Mouse (Mus musculus): Measurements from ENCODE around the gene Klhdc4. TPM values are rescaled to one million over a fixed set of nuclear protein-coding genes. Genes with fewer than 3 reads are reported as not detected.

Klhdc4 gene
- polyA plus RNA-seq (2017; shearing (Covaris generic)), result 10 to 100 TPM; 22.0 to 30.4 (median 28.2) TPM

DNA sequence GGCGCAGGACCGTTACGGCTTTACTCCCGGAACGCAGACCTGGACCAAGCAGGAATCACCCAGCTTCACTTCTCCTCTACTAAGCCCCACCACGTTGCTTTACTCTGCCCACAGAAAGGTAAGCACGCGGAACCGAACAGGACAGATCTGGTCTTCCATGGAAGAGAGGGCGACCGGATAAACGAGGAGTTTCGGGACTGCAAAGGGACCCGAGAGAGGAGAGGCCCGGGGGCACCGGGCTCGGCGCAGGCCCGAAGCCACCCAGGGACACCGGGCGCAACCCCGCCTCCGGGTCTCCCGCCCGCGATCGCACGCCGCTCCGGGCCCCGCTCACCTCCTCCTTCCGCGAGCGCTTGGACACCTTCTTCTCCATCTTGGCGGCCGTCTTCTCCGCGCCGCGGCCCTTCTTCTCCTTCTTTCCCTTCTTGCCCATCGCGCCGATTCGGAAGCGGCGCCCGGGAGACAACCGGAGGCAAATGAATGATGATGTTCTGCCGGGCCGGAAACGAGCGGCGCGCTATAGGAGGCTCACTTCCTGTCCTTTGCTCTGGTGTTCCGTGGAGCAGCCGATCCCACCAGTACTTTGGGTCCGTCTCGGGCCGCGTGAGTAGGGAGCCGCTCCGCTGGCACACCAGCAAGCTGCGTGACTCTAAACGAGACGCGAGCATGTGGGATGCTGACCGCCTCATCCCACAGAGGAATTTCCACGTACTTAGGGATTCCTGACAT is at the start of gene Klhdc4:
TSS of gene Klhdc4 (minus strand) at position 522 of the 729 bp plus-strand sequence.
- ATAC-seq, result peak; percentile 94

DNA sequence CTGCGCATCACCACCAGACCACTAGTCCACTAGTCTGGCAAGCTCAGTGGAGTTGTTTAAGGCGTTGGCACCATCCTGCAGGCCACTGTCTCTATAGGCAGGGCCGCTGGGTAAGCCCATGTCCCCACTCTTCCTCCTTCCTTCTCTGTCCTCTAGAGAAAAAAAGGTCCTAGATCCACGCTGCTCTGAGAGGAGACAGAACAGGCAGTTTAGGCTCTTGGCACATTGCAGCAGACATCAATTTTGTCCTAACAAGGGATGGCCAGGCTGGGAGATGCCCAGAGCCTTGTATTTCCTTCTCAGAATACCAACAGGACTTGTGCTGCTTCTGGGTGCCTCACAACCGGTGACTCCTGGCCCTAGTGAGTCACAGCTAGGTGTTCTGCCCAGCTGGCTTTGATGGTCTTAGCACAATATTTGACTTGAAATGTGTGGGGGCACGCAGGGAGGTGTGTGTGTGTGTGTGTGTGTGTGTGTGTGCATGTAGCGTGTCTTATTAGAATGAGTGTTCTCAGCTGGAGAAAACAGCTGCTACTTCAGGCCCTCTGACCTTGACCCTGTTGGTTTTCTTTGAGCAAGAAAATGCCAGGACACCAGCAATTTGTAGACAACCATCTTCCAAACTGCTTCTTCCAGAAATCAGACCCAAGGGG is 48.6 kb upstream of the Klhdc4 start:
- no peak for ATAC-seq

DNA sequence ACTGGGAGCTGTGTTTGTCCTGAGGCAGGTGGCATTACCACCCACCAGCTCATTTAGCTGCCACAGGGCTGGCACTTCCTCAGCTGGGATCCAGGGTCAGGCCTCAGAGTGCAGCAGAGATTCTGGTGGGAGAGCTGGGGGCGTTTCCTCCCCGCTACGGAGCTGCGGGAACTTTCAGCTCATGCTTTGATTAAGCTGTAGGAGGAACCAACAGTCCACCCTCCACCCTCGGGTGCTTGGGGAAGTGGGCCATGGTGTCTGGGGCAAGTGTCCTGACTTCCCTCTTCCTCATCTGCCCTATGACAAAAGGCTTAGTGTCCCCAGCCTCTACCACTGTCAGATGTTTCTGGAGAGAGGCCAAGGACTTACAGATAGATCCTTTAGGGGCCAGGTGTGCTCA is 47.8 kb upstream of the Klhdc4 start:
- ATAC-seq, result no peak

- ATAC-seq, result no peak
These were observed 46.1 kb upstream of the Klhdc4 start for GRCm38 (mm10) chr8:121875517-121875916.

DNA sequence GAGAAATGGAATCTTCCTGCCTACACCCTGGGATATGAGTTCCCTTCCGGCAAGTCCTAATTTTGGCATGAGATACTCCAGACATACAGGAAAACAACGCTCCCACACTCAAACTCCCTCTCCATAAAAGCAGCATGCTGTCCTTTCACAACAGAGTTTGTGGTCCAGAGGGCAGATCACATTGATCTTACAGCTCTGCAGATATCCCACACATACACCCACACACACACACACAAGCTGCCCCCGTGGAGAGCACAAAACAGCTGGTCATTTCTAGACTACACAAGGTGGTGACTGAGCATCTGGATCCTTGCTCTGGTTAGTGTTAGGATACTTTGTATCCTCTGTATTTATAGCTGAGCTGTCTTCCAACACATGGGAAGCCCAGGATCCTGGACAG is 45.7 kb upstream of the Klhdc4 start:
- no peak for ATAC-seq

DNA sequence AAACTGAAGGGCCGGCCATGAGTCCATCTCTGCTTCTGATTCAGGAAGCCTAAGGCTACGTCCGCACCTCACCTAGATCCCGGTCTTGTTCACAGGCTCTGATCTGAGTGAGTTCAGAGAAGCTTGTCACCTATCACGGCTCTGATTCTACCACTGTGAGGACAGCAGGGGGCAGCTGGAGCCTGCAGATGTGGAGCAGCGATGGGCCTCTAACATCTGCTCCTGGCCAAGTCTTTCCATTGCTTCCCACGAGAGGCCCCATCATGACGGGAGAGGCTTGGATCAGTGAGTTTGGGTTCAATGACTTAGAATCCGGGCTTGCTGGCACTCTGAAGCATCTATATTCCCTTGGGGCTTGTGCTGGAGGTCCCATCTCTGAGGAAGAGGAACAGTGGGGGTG is 44.7 kb upstream of the Klhdc4 start:
- ATAC-seq, result peak; percentile 21

GRCm38 (mm10) chr8:121871833-121872440 is 42.6 kb upstream of the Klhdc4 start:
- no peak for ATAC-seq

GRCm38 (mm10) chr8:121870190-121870589 is 40.8 kb upstream of the Klhdc4 start:
- ATAC-seq, result no peak

DNA sequence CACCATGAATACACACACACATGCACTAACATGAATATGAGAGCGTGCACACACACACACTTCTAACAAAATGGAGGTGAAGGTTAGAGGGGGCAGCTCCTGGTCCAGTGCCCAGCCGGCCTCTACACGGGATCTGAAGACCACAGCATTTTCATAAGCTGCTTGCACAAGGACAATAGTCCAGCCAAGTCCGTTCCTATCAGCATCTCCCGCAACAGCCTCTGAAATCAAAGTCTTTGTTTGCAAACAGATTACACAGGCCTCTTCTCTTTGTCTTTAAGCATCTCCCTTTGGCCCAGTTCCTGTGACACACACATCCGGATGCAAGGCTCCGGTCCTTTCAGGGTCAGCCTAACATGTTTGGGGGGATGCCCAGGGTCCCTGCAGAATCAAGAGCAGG is 39.5 kb upstream of the Klhdc4 start:
- ATAC-seq, result no peak

DNA sequence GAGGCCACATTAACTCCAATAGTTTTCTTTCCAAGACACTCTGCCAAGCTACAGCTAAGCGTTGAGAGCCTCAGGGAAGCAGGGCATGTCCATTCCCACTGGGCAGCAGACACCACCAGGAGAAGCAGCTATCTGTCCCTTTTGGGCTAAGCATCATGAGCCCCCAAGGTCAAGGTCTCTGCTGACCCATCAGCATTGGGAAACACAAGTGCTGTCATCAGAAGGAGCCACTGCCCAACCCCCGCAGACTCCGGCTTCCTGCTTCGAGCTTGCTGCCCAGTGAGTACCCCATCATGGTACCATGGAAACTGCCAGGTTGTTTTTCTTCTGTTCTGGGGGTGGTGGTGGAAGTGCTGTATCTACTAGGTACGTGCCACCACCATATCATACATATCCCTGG is 38.8 kb upstream of the Klhdc4 start:
- ATAC-seq, result no peak

DNA sequence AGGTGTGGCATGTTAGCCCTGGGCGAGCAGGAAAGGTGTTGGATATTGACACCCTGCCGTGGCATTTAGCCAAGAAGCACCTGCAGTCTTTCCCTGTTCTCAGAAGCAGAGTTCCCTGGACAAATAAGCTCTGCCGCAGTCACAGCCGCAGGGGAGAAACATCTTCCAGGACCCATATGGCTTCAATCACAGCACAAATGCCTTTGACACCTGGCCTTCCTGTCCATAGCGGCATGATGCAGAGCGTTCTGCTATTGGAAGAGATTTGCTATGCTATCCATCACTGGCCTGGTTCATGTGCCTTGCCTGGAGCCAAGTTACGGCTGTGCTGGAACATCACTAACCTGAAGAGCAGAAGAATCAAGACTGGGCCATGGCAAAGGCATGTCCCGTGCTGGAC is 36.0 kb upstream of the Klhdc4 start:
- ATAC-seq, result no peak

- peak; percentile 63 for ATAC-seq
These were observed 32.6 kb upstream of the Klhdc4 start for GRCm38 (mm10) chr8:121861806-121862548.

- ATAC-seq, result no peak
These were observed 31.9 kb upstream of the Klhdc4 start for GRCm38 (mm10) chr8:121861276-121861675.

DNA sequence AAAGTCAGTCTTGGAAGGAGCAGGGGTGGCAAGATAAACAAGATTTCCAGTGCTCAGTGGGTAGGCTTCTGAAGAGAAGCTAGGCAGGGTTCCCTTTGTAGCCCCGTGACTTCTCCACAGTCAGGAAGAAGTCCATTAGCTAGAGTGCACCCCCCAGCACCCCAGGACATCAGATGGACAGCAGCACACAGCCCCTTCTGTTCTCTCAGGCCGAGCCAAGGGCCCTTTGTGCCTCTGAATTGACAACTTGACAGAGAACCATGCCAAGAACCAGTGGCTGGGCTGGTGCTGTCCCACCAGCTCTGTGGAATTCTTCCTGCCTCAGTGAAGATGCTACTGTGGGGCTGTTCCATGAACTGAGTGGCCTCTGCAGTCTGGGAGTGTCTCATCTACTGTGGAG is 28.4 kb upstream of the Klhdc4 start:
- no peak for ATAC-seq

GRCm38 (mm10) chr8:121857331-121857730 is 28.0 kb upstream of the Klhdc4 start:
- no peak for ATAC-seq

GRCm38 (mm10) chr8:121856071-121856746 is 26.8 kb upstream of the Klhdc4 start:
- no peak for ATAC-seq

DNA sequence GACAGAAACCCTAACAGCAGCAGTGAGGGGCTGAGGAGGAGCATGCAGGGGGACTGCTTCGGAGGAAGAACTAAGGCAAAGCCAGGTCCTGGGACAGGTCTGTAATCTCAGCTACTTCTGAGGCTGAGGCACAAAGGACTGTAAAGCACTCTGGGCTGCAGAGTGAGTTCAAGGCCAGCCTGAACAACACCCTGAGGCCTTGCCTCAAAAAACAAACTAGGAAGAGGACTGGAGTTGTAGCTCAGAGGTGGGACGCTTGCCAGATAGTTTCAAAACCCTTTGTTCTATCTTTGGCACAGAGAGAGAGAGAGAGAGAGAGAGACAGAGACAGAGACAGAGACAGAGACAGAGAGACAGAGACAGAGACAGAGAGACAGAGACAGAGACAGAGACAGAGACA is 24.2 kb upstream of the Klhdc4 start:
- ATAC-seq, result no peak

DNA sequence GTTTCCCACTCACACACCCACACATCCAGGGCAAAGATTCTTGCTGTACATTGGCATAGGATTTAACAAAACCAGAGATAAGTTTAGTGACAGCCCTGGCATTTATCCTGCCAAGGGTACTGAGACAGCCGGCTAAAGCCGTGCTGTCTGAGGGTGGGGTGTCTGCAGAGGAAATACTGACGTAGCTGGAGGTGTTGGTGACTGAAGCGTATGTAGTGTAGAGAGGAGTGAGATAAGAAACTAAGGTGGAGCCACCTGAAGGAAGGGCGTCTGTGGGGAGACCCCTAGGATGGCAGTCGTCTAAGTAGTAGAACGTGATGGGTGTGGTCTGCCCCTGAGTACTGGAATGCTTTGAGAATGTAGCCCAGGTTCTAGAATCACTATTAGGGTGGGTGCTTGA is 23.1 kb upstream of the Klhdc4 start:
- ATAC-seq, result no peak

DNA sequence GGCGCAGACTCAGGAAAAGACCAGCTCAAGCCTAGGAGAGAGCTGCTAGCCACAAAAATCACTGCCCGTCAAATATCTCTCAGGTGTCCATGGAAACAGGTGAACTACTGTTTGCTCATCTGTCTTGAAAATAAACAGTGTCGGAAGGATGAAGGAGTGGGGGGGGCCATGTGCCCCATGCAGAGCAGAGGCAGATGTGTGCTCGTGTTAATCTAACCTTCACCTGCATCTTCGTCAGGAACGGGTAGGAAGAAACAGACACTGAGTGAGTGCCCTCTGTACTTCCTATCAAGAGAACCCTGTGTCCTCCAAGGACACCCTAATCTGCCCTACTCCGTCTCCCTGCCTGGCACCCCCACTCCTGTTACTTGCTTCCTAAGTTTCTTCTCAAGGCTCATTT is 22.3 kb upstream of the Klhdc4 start:
- ATAC-seq, result no peak

- ATAC-seq, result peak; percentile 82
These were observed 21.6 kb upstream of the Klhdc4 start for GRCm38 (mm10) chr8:121850821-121851470.

- ATAC-seq, result no peak
These were observed 21.1 kb upstream of the Klhdc4 start for GRCm38 (mm10) chr8:121850436-121850820.

DNA sequence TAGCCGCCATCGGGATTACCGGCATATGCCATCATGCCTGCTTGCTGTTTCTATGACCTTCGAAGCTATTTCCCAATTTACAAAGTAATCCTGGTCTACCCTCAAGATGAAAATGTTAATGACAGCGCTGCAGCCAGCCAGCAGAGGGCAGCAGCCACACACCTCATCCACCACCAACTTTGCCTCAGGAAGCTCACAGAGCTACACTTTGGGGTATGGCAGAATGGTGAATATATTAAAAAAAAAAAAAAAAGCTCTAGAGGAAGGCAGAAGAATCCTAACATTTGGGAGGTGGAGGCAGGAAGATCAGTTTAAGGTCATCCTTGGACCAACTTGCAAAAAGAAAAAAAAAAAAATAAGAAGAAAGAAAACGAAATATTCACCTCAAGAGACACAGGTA is 20.6 kb upstream of the Klhdc4 start:
- ATAC-seq, result peak; percentile 61

Data from inflammation-experienced regulatory T-cells, adult 6 months (primary cell).